Mouse (Mus musculus): ENCODE measurements around the gene Gstm5.

Gstm5 gene

DNA sequence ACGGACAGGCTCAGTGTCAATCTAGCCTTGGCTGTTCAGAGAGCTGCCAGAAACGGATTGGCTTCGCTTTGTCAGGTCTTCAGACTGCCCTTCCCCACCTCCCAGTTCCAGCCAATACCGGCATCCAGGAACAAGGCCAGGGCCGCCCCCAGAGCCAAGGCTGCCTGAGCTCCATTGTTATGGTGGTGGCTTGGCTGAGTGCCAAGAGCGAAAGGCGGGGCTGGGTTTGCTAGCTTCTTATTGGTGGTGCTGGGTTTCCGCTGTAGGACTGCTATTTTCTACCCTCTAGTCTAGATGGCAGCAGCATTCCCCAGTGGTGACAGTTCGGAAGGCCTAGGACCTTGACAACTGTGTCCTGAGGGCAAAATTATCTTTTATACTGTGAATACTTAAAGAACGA is 36.0 kb downstream of the Gstm5 start, which contains the start of gene Gstm7:
Gene Gstm7 (minus strand): TSS at position 148 of the 400 bp plus-strand sequence.
- peak; percentile 86 to 95 for DNase-seq (ENCODE audit: low spot score in 2 of 2)

GRCm38 (mm10) chr3:107932128-107932527 is 36.5 kb downstream of the Gstm5 start:
- no peak for DNase-seq (ENCODE audit: low spot score in 2 of 2)

- DNase-seq (ENCODE audit: low spot score in 2 of 2), result no peak
Observed at GRCm38 (mm10) chr3:107935268-107935667, 39.6 kb downstream of the Gstm5 start.

DNA sequence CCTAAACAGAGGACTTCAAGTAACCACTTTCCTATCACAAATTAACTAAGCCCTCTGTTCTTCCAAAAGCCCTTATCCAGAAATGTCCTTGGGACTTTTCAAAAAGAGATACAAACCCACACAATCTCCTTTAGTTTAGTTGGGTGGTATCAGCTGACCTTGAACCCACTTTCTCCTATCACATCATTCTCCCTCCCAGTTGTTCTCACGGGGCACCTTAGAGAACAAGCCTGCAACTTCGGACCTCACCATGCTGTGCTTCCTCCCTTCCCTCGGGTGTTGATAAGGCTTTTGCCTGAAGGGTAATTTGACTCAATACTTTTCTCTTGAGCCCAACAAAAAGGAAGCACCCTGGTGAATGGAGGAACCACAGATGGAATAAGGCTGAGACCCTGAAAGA is 40.3 kb downstream of the Gstm5 start:
- DNase-seq (ENCODE audit: low spot score in 2 of 2), result no peak

GRCm38 (mm10) chr3:107939403-107939802 is 43.8 kb downstream of the Gstm5 start:
- peak; percentile 75 to 82 for DNase-seq (ENCODE audit: low spot score in 2 of 2)

GRCm38 (mm10) chr3:107939830-107940229 is 44.2 kb downstream of the Gstm5 start:
- DNase-seq (ENCODE audit: low spot score in 2 of 2), result no peak

- DNase-seq (ENCODE audit: low spot score in 2 of 2), result no peak
Observed at GRCm38 (mm10) chr3:107940524-107940923, 44.9 kb downstream of the Gstm5 start.

GRCm38 (mm10) chr3:107941261-107941660 is 45.6 kb downstream of the Gstm5 start:
- no peak for DNase-seq (ENCODE audit: low spot score in 2 of 2)

DNA sequence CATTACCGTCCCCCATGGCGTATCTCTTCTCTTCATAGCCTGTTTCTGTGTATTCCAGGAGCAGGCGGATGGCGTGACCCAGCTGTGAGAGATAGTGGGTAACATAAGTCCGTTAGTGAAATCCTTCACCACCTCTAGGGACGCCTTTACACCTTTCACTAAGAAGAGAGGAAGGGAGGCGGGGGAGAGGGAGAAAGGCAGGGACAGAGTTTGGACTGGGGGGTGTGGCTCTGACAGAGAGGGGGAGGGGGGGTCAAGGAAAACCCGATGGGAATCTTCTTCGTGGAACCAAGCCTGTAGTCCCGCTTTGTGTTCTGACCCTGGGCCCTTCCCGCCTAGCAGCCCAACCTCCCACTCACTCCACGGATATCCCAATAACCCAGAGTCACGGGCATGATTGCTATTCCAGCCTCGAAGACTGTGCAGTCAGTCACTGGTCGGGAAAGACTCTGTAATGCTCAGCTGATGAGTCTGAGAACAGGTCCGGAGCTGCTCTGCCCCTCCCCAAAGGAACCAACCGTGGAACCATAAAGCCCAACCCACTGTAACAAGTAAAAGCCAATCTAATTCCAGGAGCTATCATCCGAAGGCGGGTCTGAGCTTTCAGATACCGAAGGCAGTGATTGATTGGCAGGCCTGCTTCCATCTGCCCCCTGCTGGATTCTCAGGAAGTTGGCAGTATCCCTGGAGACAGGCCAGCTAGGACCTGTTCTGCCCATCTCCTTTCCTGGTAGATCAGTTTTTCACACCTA is 47.8 kb downstream of the Gstm5 start, which contains the start of gene Gstm6:
Gene Gstm6 (minus strand): TSS at position 511 of the 752 bp plus-strand sequence.
- DNase-seq (ENCODE audit: low spot score in 2 of 2), result no peak

- DNase-seq (ENCODE audit: low spot score in 2 of 2), result no peak
Observed at GRCm38 (mm10) chr3:107945729-107946128, 50.1 kb downstream of the Gstm5 start.
